Comparison of ENCODE assay signal across 17 mouse cellular contexts in genomic region chr3:101229551-101229930, GRCm38 (mm10). TPM values are rescaled to one million over a fixed set of nuclear protein-coding genes. Genes with fewer than 3 reads are reported as not detected.
"Had no signal": no experiment of that assay in that cellular context is flagged by ENCODE, and none has a peak within 500 bp of the region (broad histone marks: within the 10 kb centered on the region; RNA-seq: fewer than 3 reads in every experiment).

No protein-coding gene starts in this region.

- ATAC-seq: intestine, postnatal 0 days; liver, embryonic 12.5 days; midbrain, embryonic 13.5 days had no signal

- H3K9ac ChIP-seq: limb, embryonic 15.5 days; liver, embryonic 12.5 days; lung, embryonic 14.5 days; midbrain, embryonic 13.5 days; stomach, embryonic 15.5 days had no signal

- H3K4me1 ChIP-seq: limb, embryonic 15.5 days; liver, embryonic 12.5 days; stomach, embryonic 15.5 days had no signal

- H3K36me3 ChIP-seq: limb, embryonic 15.5 days; liver, embryonic 12.5 days; midbrain, embryonic 13.5 days; stomach, embryonic 15.5 days had no signal

- DNase-seq: kidney, postnatal 14 days; lung, embryonic 14.5 days; lung, postnatal 10 days; lung, postnatal 4 days; right cerebral cortex, postnatal 14 days; thymus, adult 2 months; thymus, postnatal 25 days had no signal

- H3K27me3 ChIP-seq: limb, embryonic 15.5 days; liver, embryonic 12.5 days; stomach, embryonic 15.5 days had no signal

- H3K4me3 ChIP-seq: left cerebral cortex, adult 2 months; limb, embryonic 15.5 days; liver, embryonic 12.5 days; midbrain, embryonic 13.5 days; stomach, embryonic 15.5 days had no signal

- H3K9me3 ChIP-seq: limb, embryonic 15.5 days; liver, embryonic 12.5 days; midbrain, embryonic 13.5 days; stomach, embryonic 15.5 days had no signal

- H3K27ac ChIP-seq: left cerebral cortex, adult 2 months; limb, embryonic 15.5 days; liver, embryonic 12.5 days; midbrain, embryonic 13.5 days; stomach, embryonic 15.5 days had no signal

- H3K4me2 ChIP-seq: limb, embryonic 15.5 days; liver, embryonic 12.5 days; lung, embryonic 14.5 days; midbrain, embryonic 13.5 days; stomach, embryonic 15.5 days had no signal

RNA-seq across cellular contexts. Expression of gene Cd2, which starts 58.2 kb away (rescaled TPM):
- total RNA-seq: layer of hippocampus, postnatal 25 days; left cerebral cortex, adult 2 months; left cerebral cortex, postnatal 25 days; midbrain, postnatal 0 days had no signal
- polyA plus RNA-seq: intestine, postnatal 0 days; limb, embryonic 11.5 days; limb, embryonic 15.5 days; liver, embryonic 12.5 days had no signal
